Mouse (Mus musculus) ES-E14 (cell line): ENCODE results near the gene Tet2.

Source experiments
- CHD2 ChIP-seq: IDR thresholded peaks from 2 replicates; pipeline ENCODE4 v1.6.1; 2014; ENCODE audit warnings: mild to moderate bottlenecking, low read depth, low read length, inconsistent platforms
- HCFC1 ChIP-seq: IDR thresholded peaks from 2 replicates; pipeline ENCODE4 v1.6.1; 2012; ENCODE audit warnings: low read length, inconsistent platforms, borderline replicate concordance; ENCODE audit not compliant: insufficient read depth
- MAFK ChIP-seq: IDR thresholded peaks from 2 replicates; pipeline ENCODE4 v1.6.1; 2014; ENCODE audit warnings: mild to moderate bottlenecking, low read depth, low read length, inconsistent platforms; ENCODE audit not compliant: insufficient read depth
- ZC3H11A ChIP-seq: IDR thresholded peaks from 2 replicates; pipeline ENCODE4 v1.6.1; 2012; ENCODE audit warnings: low read depth, mild to moderate bottlenecking, inconsistent platforms, low read length, borderline replicate concordance
- ZNF384 ChIP-seq: IDR thresholded peaks from 2 replicates; pipeline ENCODE4 v1.6.1; 2012; ENCODE audit warnings: low read depth, low read length, inconsistent platforms

DNA sequence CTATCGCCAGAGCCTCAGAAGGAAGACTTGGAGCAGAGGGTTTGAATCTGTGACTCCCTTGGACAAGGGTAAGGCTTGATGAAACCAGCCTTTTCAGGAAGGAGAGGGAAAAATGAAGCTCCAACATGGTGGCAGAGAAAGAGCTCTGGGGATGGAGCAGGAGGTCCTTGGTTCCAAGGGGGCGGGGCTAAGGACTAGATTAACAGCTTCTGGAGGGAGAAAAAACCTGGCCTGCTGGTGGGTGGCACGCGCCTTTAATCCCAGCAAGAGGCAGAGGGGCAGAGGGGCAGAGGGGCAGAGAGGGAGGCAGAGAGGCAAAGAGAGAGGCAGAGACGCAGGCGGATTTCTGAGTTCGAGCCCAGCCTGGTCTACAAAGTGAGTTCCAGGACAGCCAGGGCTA is 12.2 kb upstream of the Tet2 start:
- TF ChIP-seq ZC3H11A (no peak), MAFK (no peak), ZNF384 (no peak), HCFC1 (no peak), CHD2 (no peak)
